Mouse (Mus musculus): ENCODE measurements around the gene Trhr2. TPM values are rescaled to one million over a fixed set of nuclear protein-coding genes. Genes with fewer than 3 reads are reported as not detected.
A peak's percentile ranks its signal among the peaks of the same experiment; 100 is the strongest.
"Not testable (repeated sequence)": the region's sequence is repeated elsewhere in the genome, so short reads cannot be mapped to it uniquely, and the experiment has no call there.

Trhr2 gene
- total RNA-seq, 2 experiments from 2014 or later = not detected

- peak; percentile 85 for DNase-seq
Measured at GRCm38 (mm10) chr8:122332753-122333506, 27.6 kb downstream of the Trhr2 start.

- DNase-seq = peak; percentile 50
Measured at GRCm38 (mm10) chr8:122331134-122331523, 29.4 kb downstream of the Trhr2 start.

GRCm38 (mm10) chr8:122330446-122331133 is 30.0 kb downstream of the Trhr2 start:
- no peak for DNase-seq

GRCm38 (mm10) chr8:122329553-122330239 is 30.9 kb downstream of the Trhr2 start:
- DNase-seq = no peak

- DNase-seq = no peak
Measured at GRCm38 (mm10) chr8:122329072-122329471, 31.5 kb downstream of the Trhr2 start.

GRCm38 (mm10) chr8:122326114-122326542 is 34.4 kb downstream of the Trhr2 start:
- DNase-seq = no peak

GRCm38 (mm10) chr8:122325196-122325595 is 35.4 kb downstream of the Trhr2 start:
- DNase-seq = no peak

- not testable (repeated sequence) for DNase-seq
Measured at GRCm38 (mm10) chr8:122323951-122324402, 36.6 kb downstream of the Trhr2 start.

- no peak for DNase-seq
Measured at GRCm38 (mm10) chr8:122322792-122323191, 37.8 kb downstream of the Trhr2 start.

- no peak for DNase-seq
Measured at GRCm38 (mm10) chr8:122322126-122322525, 38.4 kb downstream of the Trhr2 start.

GRCm38 (mm10) chr8:122321455-122321921 is 39.1 kb downstream of the Trhr2 start:
- DNase-seq = no peak

GRCm38 (mm10) chr8:122320541-122320940 is 40.0 kb downstream of the Trhr2 start:
- DNase-seq = no peak

- DNase-seq = no peak
Measured at GRCm38 (mm10) chr8:122319708-122320075, 40.9 kb downstream of the Trhr2 start.

- no peak for DNase-seq
Measured at GRCm38 (mm10) chr8:122319045-122319707, 41.4 kb downstream of the Trhr2 start.

- no peak for DNase-seq
Measured at GRCm38 (mm10) chr8:122317918-122318475, 42.5 kb downstream of the Trhr2 start.

- DNase-seq = no peak
Measured at GRCm38 (mm10) chr8:122316402-122316801, 44.1 kb downstream of the Trhr2 start.

- no peak for DNase-seq
Measured at GRCm38 (mm10) chr8:122314899-122315496, 45.5 kb downstream of the Trhr2 start.

- no peak for DNase-seq
Measured at GRCm38 (mm10) chr8:122313310-122313709, 47.2 kb downstream of the Trhr2 start.

GRCm38 (mm10) chr8:122312553-122312952 is 48.0 kb downstream of the Trhr2 start:
- no peak for DNase-seq

GRCm38 (mm10) chr8:122311115-122311514 is 49.4 kb downstream of the Trhr2 start:
- DNase-seq = no peak

GRCm38 (mm10) chr8:122309272-122309671 is 51.3 kb downstream of the Trhr2 start:
- DNase-seq = no peak

GRCm38 (mm10) chr8:122307836-122308235 is 52.7 kb downstream of the Trhr2 start:
- no peak for DNase-seq
